Mouse (Mus musculus) embryonic facial prominence, embryonic 14.5 days (tissue): ENCODE data around the gene Wipf2. TPM values are rescaled to one million over a fixed set of nuclear protein-coding genes. Genes with fewer than 3 reads are reported as not detected.

Experiments
- ATAC-seq: fragments of 200-750 bp; cut with Nextera tagmentation; 2 replicates; pipeline ENCODE4 v1.8.0; 2017; ENCODE audit warnings: low read depth, moderate number of reproducible peaks, moderate TSS enrichment
- DNase-seq: peaks from one replicate; pipeline ENCODE4 v3.0.0-alpha.2; 2015; ENCODE audit warnings: low spot score
- H3K27ac ChIP-seq: fragments of 300-500 bp; sonication (generic); replicated peaks from 2 replicates; pipeline ENCODE4 v1.5.1; 2014; ENCODE audit warnings: low read depth, mild to moderate bottlenecking, low read length, moderate library complexity
- H3K27me3 ChIP-seq: fragments of 300-500 bp; sonication (generic); replicated peaks from 2 replicates; pipeline ENCODE4 v1.6.1; 2014; ENCODE audit warnings: low read length; ENCODE audit not compliant: control insufficient read depth, insufficient read depth
- H3K36me3 ChIP-seq: fragments of 300-500 bp; sonication (generic); 2 replicates; pipeline ENCODE4 v1.6.1; 2014; ENCODE audit warnings: low read length, mixed read lengths; ENCODE audit not compliant: control insufficient read depth, insufficient read depth
- H3K4me1 ChIP-seq: fragments of 300-500 bp; sonication (generic); 2 replicates; pipeline ENCODE4 v1.6.1; 2014; ENCODE audit warnings: antibody characterized with exemption, low read length; ENCODE audit not compliant: control insufficient read depth, insufficient read depth
- H3K4me2 ChIP-seq: fragments of 300-500 bp; sonication (generic); 2 replicates; pipeline ENCODE4 v1.6.1; 2014; ENCODE audit warnings: low read depth, mild to moderate bottlenecking, low read length, moderate library complexity, mixed read lengths
- H3K4me3 ChIP-seq: fragments of 300-500 bp; sonication (generic); 2 replicates; pipeline ENCODE4 v1.5.1; 2014; ENCODE audit warnings: low read depth, mild to moderate bottlenecking, low read length
- H3K9ac ChIP-seq: fragments of 300-500 bp; sonication (generic); 2 replicates; pipeline ENCODE4 v1.6.1; 2014; ENCODE audit warnings: low read depth, mild to moderate bottlenecking, low read length, moderate library complexity, mixed read lengths
- H3K9me3 ChIP-seq: fragments of 300-500 bp; sonication (generic); 2 replicates; pipeline ENCODE4 v1.6.1; 2016; ENCODE audit warnings: low read length; ENCODE audit not compliant: control insufficient read depth
- WGBS: fragments of 180-500 bp; shearing (Covaris S2); extraction: QIAGEN DNeasy Blood & Tissue Kit; methylation state at CpG from one replicate; pipeline ENCODE4 v1.1.7; 2014; 5-methylcytosine and 5-hydroxymethylcytosine counted together
- polyA plus RNA-seq: library from polyadenylated mRNA; unstranded; fragments of >200 nt; fragmentation: Nextera tagmentation; extraction: Ambion mirVana; gene quantifications from 2 replicates; pipeline ENCODE4 v1.2.1, GENCODE M21; 2014

The Wipf2 gene
- polyA plus RNA-seq, 1 experiment from 2014 or later: 4.3 TPM

GRCm38 (mm10) chr11:98942555-98942922 lies 79.1 kb downstream of the Wipf2 start:
- peak overlapping the region; percentile 98 for H3K27ac ChIP-seq
- peak overlapping the region; percentile 91 for H3K9ac ChIP-seq
- peak overlapping the region; percentile 84 for H3K4me2 ChIP-seq
- DNase-seq (no peak), ATAC-seq (no peak)
- no peaks in the 10 kb centered on the region for H3K36me3 ChIP-seq
- H3K4me1 ChIP-seq: peaks cover 78% of the 10 kb centered on the region
- peak overlapping the region; percentile 87; the same call in 1 of the 2 replicates for H3K4me3 ChIP-seq
- no peaks in the 10 kb centered on the region for H3K27me3 ChIP-seq
- 42% methylated on average over 3 of the region's 3 CpGs for WGBS
- no peaks in the 10 kb centered on the region for H3K9me3 ChIP-seq

- no peaks in the 10 kb centered on the region for H3K9me3 ChIP-seq
- peak overlapping the region; percentile 53 for H3K9ac ChIP-seq
- H3K4me3 ChIP-seq: no peak overlapping the region
- peak overlapping the region; percentile 98 for H3K27ac ChIP-seq
- H3K4me2 ChIP-seq: peak overlapping the region; percentile 84
- no peaks in the 10 kb centered on the region for H3K27me3 ChIP-seq
- H3K36me3 ChIP-seq: no peaks in the 10 kb centered on the region
- peaks cover 82% of the 10 kb centered on the region for H3K4me1 ChIP-seq
- 48% methylated on average over 4 of the region's 8 CpGs for WGBS
- ATAC-seq (no peak), DNase-seq (peak; percentile 93)
Measured at GRCm38 (mm10) chr11:98942923-98943641, 79.6 kb downstream of the Wipf2 start.

DNA sequence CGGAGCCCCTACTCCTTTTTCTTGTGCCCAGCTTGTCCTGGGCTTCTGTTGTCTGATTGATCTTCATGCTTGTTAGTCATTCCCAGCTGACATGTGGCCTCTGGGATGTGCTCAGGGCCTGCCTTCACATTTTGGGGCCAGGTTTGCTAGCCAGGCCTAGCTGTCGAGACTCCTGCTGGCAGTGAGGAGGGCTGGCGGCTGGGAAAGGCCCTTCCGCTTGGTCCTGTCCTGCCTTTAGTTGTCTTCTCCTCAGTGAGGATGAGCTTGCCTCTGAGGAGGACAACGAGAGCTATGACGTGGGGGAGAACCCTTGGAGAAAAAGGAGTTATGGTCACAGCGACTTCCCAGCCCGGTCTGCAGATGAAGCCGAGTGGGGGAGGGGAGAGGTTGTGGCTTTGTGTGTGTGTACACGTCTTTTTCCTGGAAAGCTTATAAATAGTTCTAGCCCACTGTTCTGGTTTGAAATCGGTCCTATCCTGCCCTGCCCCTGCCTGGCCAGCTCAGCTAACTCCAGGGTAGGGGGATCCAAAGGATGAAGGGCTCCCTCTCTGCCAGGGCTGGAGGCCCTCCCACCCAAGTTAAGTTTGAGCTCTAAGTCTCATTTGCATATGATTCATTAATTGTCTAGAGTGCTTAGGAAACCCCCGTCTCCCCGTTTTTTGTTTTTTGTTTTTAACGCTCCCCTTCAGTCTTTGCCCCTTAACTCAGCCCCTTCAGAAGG lies 80.5 kb downstream of the Wipf2 start:
- Histone ChIP-seq H3K9ac (peak overlapping the region; percentile 53), H3K27me3 (no peaks in the 10 kb centered on the region), H3K4me2 (peak overlapping the region; percentile 84), H3K27ac (peak overlapping the region; percentile 98), H3K4me1 (peaks cover 80% of the 10 kb centered on the region), H3K4me3 (0 out of 2 replicates have a peak overlapping the region, but pooled peaks have one; percentile 8), H3K9me3 (no peaks in the 10 kb centered on the region), H3K36me3 (no peaks in the 10 kb centered on the region)
- WGBS: 31% methylated on average over 14 of the region's 14 CpGs
- ATAC-seq (no peak), DNase-seq (peak; percentile 61)

- ATAC-seq (no peak), DNase-seq (peak; percentile 57)
- Histone ChIP-seq H3K4me3 (no peak overlapping the region), H3K9me3 (no peaks in the 10 kb centered on the region), H3K27ac (peak overlapping the region; percentile 98), H3K36me3 (peaks cover 9% of the 10 kb centered on the region; the same call in 1 of the 2 replicates), H3K9ac (peak overlapping the region; percentile 53; the same call in 1 of the 2 replicates), H3K4me1 (peaks cover 68% of the 10 kb centered on the region), H3K4me2 (peak overlapping the region; percentile 84), H3K27me3 (no peaks in the 10 kb centered on the region)
- WGBS: 24% methylated on average over 11 of the region's 11 CpGs
Measured at GRCm38 (mm10) chr11:98944897-98945604, 81.6 kb downstream of the Wipf2 start.

DNA sequence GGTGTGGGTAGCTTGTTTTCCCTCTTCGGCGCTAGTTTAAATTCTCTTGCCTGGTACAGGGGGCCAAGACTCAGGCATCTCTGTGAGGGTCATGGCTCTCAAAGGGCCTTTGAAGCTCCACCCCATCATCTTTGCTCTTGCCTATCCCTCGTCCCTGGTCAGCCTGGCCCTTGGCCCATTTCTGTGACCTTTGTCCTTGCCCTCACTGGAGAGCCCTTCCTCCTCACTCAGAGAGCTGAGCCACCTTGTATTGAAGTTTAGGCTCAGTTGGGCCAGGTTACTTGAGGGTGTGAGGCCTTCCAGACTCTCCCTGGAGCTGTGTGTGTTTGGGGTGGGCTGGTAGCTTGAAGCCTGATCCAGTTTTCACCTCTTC lies 82.2 kb downstream of the Wipf2 start:
- H3K9ac ChIP-seq: 0 out of 2 replicates have a peak overlapping the region, but pooled peaks have one; percentile 9
- no peak overlapping the region for H3K4me3 ChIP-seq
- H3K9me3 ChIP-seq: no peaks in the 10 kb centered on the region
- DNase-seq (no peak), ATAC-seq (no peak)
- peaks cover 14% of the 10 kb centered on the region for H3K36me3 ChIP-seq
- H3K27me3 ChIP-seq: no peaks in the 10 kb centered on the region
- H3K27ac ChIP-seq: peak overlapping the region; percentile 98
- WGBS: 38% methylated on average over 3 of the region's 3 CpGs
- H3K4me2 ChIP-seq: peak overlapping the region; percentile 84; the same call in 1 of the 2 replicates
- peaks cover 63% of the 10 kb centered on the region for H3K4me1 ChIP-seq

DNA sequence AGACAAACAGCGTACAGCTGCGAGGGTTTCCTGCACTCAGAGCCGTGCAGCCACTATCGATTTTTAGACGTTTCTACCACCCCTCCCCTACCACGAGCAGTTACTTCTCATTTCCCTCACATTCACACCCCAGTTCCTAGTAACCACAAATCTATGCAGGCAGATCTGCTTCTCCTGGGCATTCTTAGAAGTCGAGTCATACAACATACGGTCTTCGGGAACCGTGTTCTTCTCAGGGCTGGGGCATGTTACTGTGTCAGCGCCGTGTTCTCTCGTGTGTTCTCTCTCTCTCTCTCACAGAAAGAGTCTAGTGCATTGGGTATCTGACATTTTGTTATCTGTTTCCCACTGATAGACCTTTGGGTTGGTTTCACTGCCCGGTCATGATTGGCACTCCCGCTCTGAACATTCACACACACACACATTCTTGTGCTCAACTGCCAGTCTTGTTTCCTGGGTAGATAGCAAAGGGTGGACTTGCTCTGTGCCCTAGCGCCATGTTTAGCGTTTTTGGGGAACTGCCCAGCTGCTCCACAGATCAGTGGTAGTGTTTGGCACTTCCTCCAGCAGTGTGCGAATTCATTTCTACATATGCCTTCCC lies 84.6 kb downstream of the Wipf2 start:
- Histone ChIP-seq H3K9ac (no peak overlapping the region), H3K36me3 (peaks cover 32% of the 10 kb centered on the region), H3K4me1 (peaks cover 50% of the 10 kb centered on the region), H3K4me2 (no peak overlapping the region), H3K9me3 (no peaks in the 10 kb centered on the region), H3K27ac (0 out of 2 replicates have a peak overlapping the region, but pooled peaks have one; percentile 33), H3K27me3 (no peaks in the 10 kb centered on the region), H3K4me3 (no peak overlapping the region)
- DNase-seq: peak; percentile 0
- 75% methylated on average over 18 of the region's 18 CpGs for WGBS
- no peak for ATAC-seq

- Histone ChIP-seq H3K27me3 (no peaks in the 10 kb centered on the region), H3K4me1 (peaks cover 44% of the 10 kb centered on the region), H3K27ac (0 out of 2 replicates have a peak overlapping the region, but pooled peaks have one; percentile 21), H3K9ac (no peak overlapping the region), H3K9me3 (no peaks in the 10 kb centered on the region), H3K36me3 (peaks cover 32% of the 10 kb centered on the region), H3K4me3 (no peak overlapping the region), H3K4me2 (no peak overlapping the region)
- WGBS: 66% methylated on average over 12 of the region's 12 CpGs
- DNase-seq: peak; percentile 4
- ATAC-seq: no peak
Measured at GRCm38 (mm10) chr11:98949242-98949957, 86.0 kb downstream of the Wipf2 start.
